Mouse (Mus musculus): ENCODE results near the gene Prim1.

- TF ChIP-seq ZNF384 (IDR thresholded peaks at IDR 0.05; ENCODE audit: low read depth, low read length) (no peak), MAFK (IDR thresholded peaks at IDR 0.05; ENCODE audit: insufficient read depth, low read depth, low read length) (no peak), ZC3H11A (IDR thresholded peaks at IDR 0.05; ENCODE audit: borderline replicate concordance, low read depth, low read length) (no peak), CHD2 (IDR thresholded peaks at IDR 0.05; ENCODE audit: low read depth, low read length) (no peak)
Measured at GRCm38 (mm10) chr10:128051589-128051988, 36.6 kb downstream of the Prim1 start.

All from ES-E14 (cell line).